Comparison of ENCODE assay signal across 7 mouse cellular contexts in genomic region chr11:69134622-69134968, GRCm38 (mm10). TPM values are rescaled to one million over a fixed set of nuclear protein-coding genes. Genes with fewer than 3 reads are reported as not detected.
A peak's percentile ranks its signal among the peaks of the same experiment; 100 is the strongest.
DNase-seq lines count a peak whose midpoint lies in the region; ATAC-seq and TF ChIP-seq lines count a peak whose summit lies in the region.

No protein-coding gene starts in this region.

- peak overlapping the region; percentile 51 for H3K4me3 ChIP-seq in left cerebral cortex, adult 2 months
- H3K4me3 ChIP-seq in forebrain, embryonic 12.5 days (replicated peaks) = peak overlapping the region; percentile 47
- peak overlapping the region; percentile 42 for H3K4me3 ChIP-seq in intestine, postnatal 0 days (ENCODE audit: low read depth, low read length)
- H3K4me3 ChIP-seq in neural tube, embryonic 14.5 days (ENCODE audit: low read depth, low read length) = peak overlapping the region; percentile 39

- intact Hi-C loops in left cerebral cortex, adult 2 months (cut with DNase I) = loop anchor here (5.0 kb wide), 1 partner anchor 98 kb away; no protein-coding TSS in a partner anchor
- intact Hi-C loops in left cerebral cortex, postnatal 4 days (cut with DNase I) = no loop called here

- no peak for DNase-seq in left cerebral cortex, adult 2 months (ENCODE audit: extremely low spot score in 1 of 2, low spot score in 2 of 2)
- DNase-seq in left cerebral cortex, postnatal 4 days = no peak
- no peak for DNase-seq in Muller cell, postnatal 12 days (ENCODE audit: inconsistent ontology term)

- H3K4me2 ChIP-seq in forebrain, embryonic 12.5 days = peak overlapping the region; percentile 70
- H3K4me2 ChIP-seq in intestine, postnatal 0 days (replicated peaks; ENCODE audit: low read depth) = peak overlapping the region; percentile 73
- H3K4me2 ChIP-seq in neural tube, embryonic 14.5 days (ENCODE audit: low read depth, low read length) = peak overlapping the region; percentile 59

- no peak for TF ChIP-seq CTCF in left cerebral cortex, adult 2 months (IDR thresholded peaks at IDR 0.05)
- no peak for TF ChIP-seq CTCF in intestine, postnatal 0 days (IDR thresholded peaks at IDR 0.05; ENCODE audit: low read depth)

- H3K27ac ChIP-seq in left cerebral cortex, adult 2 months = peak overlapping the region; percentile 22
- no peak overlapping the region for H3K27ac ChIP-seq in forebrain, embryonic 12.5 days
- H3K27ac ChIP-seq in intestine, postnatal 0 days (ENCODE audit: low read depth, low read length) = no peak overlapping the region
- no peak overlapping the region for H3K27ac ChIP-seq in neural tube, embryonic 14.5 days (ENCODE audit: low read depth, low read length)

- no peaks in the 10 kb centered on the region for H3K36me3 ChIP-seq in forebrain, embryonic 12.5 days (replicated peaks)
- H3K36me3 ChIP-seq in intestine, postnatal 0 days (ENCODE audit: control insufficient read depth, insufficient read depth) = no peaks in the 10 kb centered on the region
- no peaks in the 10 kb centered on the region for H3K36me3 ChIP-seq in neural tube, embryonic 14.5 days (ENCODE audit: control insufficient read depth, insufficient read depth, low read length)

- H3K9me3 ChIP-seq in forebrain, embryonic 12.5 days = no peaks in the 10 kb centered on the region
- H3K9me3 ChIP-seq in intestine, postnatal 0 days (ENCODE audit: control insufficient read depth) = no peaks in the 10 kb centered on the region
- H3K9me3 ChIP-seq in neural tube, embryonic 14.5 days (ENCODE audit: control insufficient read depth, low read length) = no peaks in the 10 kb centered on the region

- ATAC-seq in forebrain, embryonic 12.5 days (ENCODE audit: low FRiP score) = no peak; the same call in 1 of the 2 replicates
- no peak for ATAC-seq in intestine, postnatal 0 days
- ATAC-seq in neural tube, embryonic 14.5 days (ENCODE audit: low read depth) = peak; percentile 25; the same call in 1 of the 2 replicates
- ATAC-seq in erythroid progenitor cell, adult 5-6 weeks (replicated peaks; ENCODE audit: low FRiP score, poor library complexity, severe bottlenecking) = no peak

- WGBS in forebrain, embryonic 12.5 days = 28% methylated on average over 8 of the region's 8 CpGs
- WGBS in intestine, postnatal 0 days = 32% methylated on average over 8 of the region's 8 CpGs
- 29% methylated on average over 8 of the region's 8 CpGs for WGBS in neural tube, embryonic 14.5 days

- peak overlapping the region; percentile 55; the same call in 1 of the 2 replicates for H3K9ac ChIP-seq in forebrain, embryonic 12.5 days
- H3K9ac ChIP-seq in intestine, postnatal 0 days (ENCODE audit: low read depth, low read length) = no peak overlapping the region; the same call in 1 of the 2 replicates
- no peak overlapping the region; the same call in 1 of the 2 replicates for H3K9ac ChIP-seq in neural tube, embryonic 14.5 days (replicated peaks; ENCODE audit: low read depth, low read length)

- peaks cover 13% of the 10 kb centered on the region for H3K4me1 ChIP-seq in forebrain, embryonic 12.5 days
- peaks cover 7% of the 10 kb centered on the region; the same call in 1 of the 2 replicates for H3K4me1 ChIP-seq in intestine, postnatal 0 days (replicated peaks; ENCODE audit: control insufficient read depth, insufficient read depth, low read length)
- H3K4me1 ChIP-seq in neural tube, embryonic 14.5 days (ENCODE audit: control insufficient read depth, insufficient read depth, low read length) = no peaks in the 10 kb centered on the region

- H3K27me3 ChIP-seq in forebrain, embryonic 12.5 days = peaks cover 27% of the 10 kb centered on the region
- no peaks in the 10 kb centered on the region for H3K27me3 ChIP-seq in intestine, postnatal 0 days (replicated peaks; ENCODE audit: control insufficient read depth, insufficient read depth, low read length)
- H3K27me3 ChIP-seq in neural tube, embryonic 14.5 days (ENCODE audit: control insufficient read depth, insufficient read depth, low read length) = no peaks in the 10 kb centered on the region

RNA-seq across cellular contexts. Expression of gene Aloxe3, which starts 8.9 kb away (rescaled TPM):
- total RNA-seq in left cerebral cortex, adult 2 months (2021) = 1 to 10 TPM; 6.5 TPM
- total RNA-seq in left cerebral cortex, postnatal 4 days (2021) = 10 to 100 TPM; 10.8 to 13.1 TPM
- 0.19 and 0.55 TPM in 2 replicates for polyA plus RNA-seq in forebrain, embryonic 12.5 days (2016; fragmentation: Nextera tagmentation; extraction: Ambion mirVana)
- 0.31 and 0.82 TPM in 2 replicates for polyA plus RNA-seq in intestine, postnatal 0 days (2015; fragmentation: Nextera tagmentation; extraction: Ambion mirVana)
- 2.2 and 5.0 TPM in 2 replicates for polyA plus RNA-seq in neural tube, embryonic 14.5 days (2014; fragmentation: Nextera tagmentation; extraction: Ambion mirVana)
- total RNA-seq in erythroid progenitor cell, adult 5-6 weeks (2015; ENCODE audit: low replicate concordance) = not detected in 2 replicates
- 3.1 TPM in 1 of 2 replicates, not detected in the other for total RNA-seq in erythroid progenitor cell, adult 5-6 weeks (2017; ENCODE audit: low replicate concordance)

RNA-seq across cellular contexts. Expression of gene 9130213A22Rik, which starts 12.2 kb away (rescaled TPM):
- 1 to 10 TPM; 1.3 to 1.4 TPM for total RNA-seq in left cerebral cortex, adult 2 months (2021)
- 1 to 10 TPM; 1.2 to 1.7 TPM for total RNA-seq in left cerebral cortex, postnatal 4 days (2021)
- polyA plus RNA-seq in forebrain, embryonic 12.5 days (2016; fragmentation: Nextera tagmentation; extraction: Ambion mirVana) = 0.11 TPM in 1 of 2 replicates, not detected in the other
- polyA plus RNA-seq in intestine, postnatal 0 days (2015; fragmentation: Nextera tagmentation; extraction: Ambion mirVana) = 0.12 and 0.37 TPM in 2 replicates
- 0.33 and 0.48 TPM in 2 replicates for polyA plus RNA-seq in neural tube, embryonic 14.5 days (2014; fragmentation: Nextera tagmentation; extraction: Ambion mirVana)
- total RNA-seq in erythroid progenitor cell, adult 5-6 weeks (2015; ENCODE audit: low replicate concordance) = not detected in 2 replicates
- total RNA-seq in erythroid progenitor cell, adult 5-6 weeks (2017; ENCODE audit: low replicate concordance) = not detected in 2 replicates

RNA-seq across cellular contexts. Expression of gene Hes7, which starts 14.4 kb away (rescaled TPM):
- total RNA-seq in left cerebral cortex, adult 2 months (2021) = under 1 TPM; 0.57 to 0.82 TPM
- 1 to 10 TPM; 2.3 to 2.6 TPM for total RNA-seq in left cerebral cortex, postnatal 4 days (2021)
- 0.31 and 0.43 TPM in 2 replicates for polyA plus RNA-seq in forebrain, embryonic 12.5 days (2016; fragmentation: Nextera tagmentation; extraction: Ambion mirVana)
- 0.21 and 0.37 TPM in 2 replicates for polyA plus RNA-seq in intestine, postnatal 0 days (2015; fragmentation: Nextera tagmentation; extraction: Ambion mirVana)
- 0.43 and 0.52 TPM in 2 replicates for polyA plus RNA-seq in neural tube, embryonic 14.5 days (2014; fragmentation: Nextera tagmentation; extraction: Ambion mirVana)
- not detected in 2 replicates for total RNA-seq in erythroid progenitor cell, adult 5-6 weeks (2015; ENCODE audit: low replicate concordance)
- not detected in 2 replicates for total RNA-seq in erythroid progenitor cell, adult 5-6 weeks (2017; ENCODE audit: low replicate concordance)

RNA-seq across cellular contexts. Expression of gene Alox12b, which starts 22.2 kb away (rescaled TPM):
- 1 to 10 TPM; 8.7 to 9.8 TPM for total RNA-seq in left cerebral cortex, adult 2 months (2021)
- total RNA-seq in left cerebral cortex, postnatal 4 days (2021) = under 1 TPM; 0.16 to 0.18 TPM
- not detected in 2 replicates for polyA plus RNA-seq in forebrain, embryonic 12.5 days (2016; fragmentation: Nextera tagmentation; extraction: Ambion mirVana)
- 0.08 and 0.13 TPM in 2 replicates for polyA plus RNA-seq in intestine, postnatal 0 days (2015; fragmentation: Nextera tagmentation; extraction: Ambion mirVana)
- 0.43 and 0.67 TPM in 2 replicates for polyA plus RNA-seq in neural tube, embryonic 14.5 days (2014; fragmentation: Nextera tagmentation; extraction: Ambion mirVana)
- not detected in 2 replicates for total RNA-seq in erythroid progenitor cell, adult 5-6 weeks (2015; ENCODE audit: low replicate concordance)
- total RNA-seq in erythroid progenitor cell, adult 5-6 weeks (2017; ENCODE audit: low replicate concordance) = not detected in 2 replicates

RNA-seq across cellular contexts. Expression of gene Per1, which starts 39.6 kb away (rescaled TPM):
- 100 to 1,000 TPM; 114 to 185 TPM for total RNA-seq in left cerebral cortex, adult 2 months (2021)
- total RNA-seq in left cerebral cortex, postnatal 4 days (2021) = 10 to 100 TPM; 52.8 to 58.0 TPM
- polyA plus RNA-seq in forebrain, embryonic 12.5 days (2016; fragmentation: Nextera tagmentation; extraction: Ambion mirVana) = 7.8 and 12.3 TPM in 2 replicates
- polyA plus RNA-seq in intestine, postnatal 0 days (2015; fragmentation: Nextera tagmentation; extraction: Ambion mirVana) = 7.2 and 11.3 TPM in 2 replicates
- 6.5 and 9.4 TPM in 2 replicates for polyA plus RNA-seq in neural tube, embryonic 14.5 days (2014; fragmentation: Nextera tagmentation; extraction: Ambion mirVana)
- 3.4 and 3.6 TPM in 2 replicates for total RNA-seq in erythroid progenitor cell, adult 5-6 weeks (2015; ENCODE audit: low replicate concordance)
- 3.3 and 7.6 TPM in 2 replicates for total RNA-seq in erythroid progenitor cell, adult 5-6 weeks (2017; ENCODE audit: low replicate concordance)
